Mouse (Mus musculus) liver, postnatal 0 days (tissue): Measurements from ENCODE around the gene Fam227b.

ENCODE experiments used
- CTCF ChIP-seq: sonication (generic); IDR thresholded peaks from 2 replicates; pipeline ENCODE4 v1.5.1; 2016; ENCODE audit warnings: antibody characterized with exemption, low read depth
- EP300 ChIP-seq: IDR thresholded peaks from 2 replicates; pipeline ENCODE4 v1.6.1; 2016; ENCODE audit warnings: antibody characterized with exemption, low read depth, mild to moderate bottlenecking

- TF ChIP-seq CTCF, result no peak
- TF ChIP-seq EP300, result no peak
Observed at GRCm38 (mm10) chr2:126166335-126166734, 14.5 kb upstream of the Fam227b start.
